Mouse (Mus musculus) liver, adult (tissue): ENCODE measurements around the gene Bglap3.
"Not testable (repeated sequence)": the region's sequence is repeated elsewhere in the genome, so short reads cannot be mapped to it uniquely, and the experiment has no call there.

Experiments used
- GATA4 ChIP-seq: IDR thresholded peaks from 2 replicates; pipeline ENCODE4 v1.6.1; 2014; ENCODE audit warnings: mild to moderate bottlenecking, low read length; ENCODE audit not compliant: insufficient replicate concordance

The Bglap3 gene

GRCm38 (mm10) chr3:88395288-88395687, 22.7 kb upstream of the Bglap3 start:
- no peak for TF ChIP-seq GATA4

- TF ChIP-seq GATA4, result no peak
Observed at GRCm38 (mm10) chr3:88393776-88394375, 21.3 kb upstream of the Bglap3 start.

- TF ChIP-seq GATA4, result no peak
Observed at GRCm38 (mm10) chr3:88384364-88384763, 11.8 kb upstream of the Bglap3 start, which contains the start of gene Bglap. TSS of gene Bglap (minus strand) at chr3:88384464.

GRCm38 (mm10) chr3:88378599-88378998, 6.1 kb upstream of the Bglap3 start, which contains the start of gene Bglap2:
TSS of gene Bglap2 (minus strand) at chr3:88378699.
- not testable (repeated sequence) for TF ChIP-seq GATA4

- no peak for TF ChIP-seq GATA4
Observed at GRCm38 (mm10) chr3:88365705-88366361, 6.7 kb downstream of the Bglap3 start.

GRCm38 (mm10) chr3:88364337-88364736, 8.2 kb downstream of the Bglap3 start, which contains the start of gene Paqr6:
TSS of gene Paqr6 (plus strand) at chr3:88364584.
- TF ChIP-seq GATA4, result no peak

- TF ChIP-seq GATA4, result no peak
Observed at GRCm38 (mm10) chr3:88363700-88364099, 8.8 kb downstream of the Bglap3 start.

GRCm38 (mm10) chr3:88361612-88362313, 10.8 kb downstream of the Bglap3 start:
- TF ChIP-seq GATA4, result no peak

GRCm38 (mm10) chr3:88361096-88361495, 11.4 kb downstream of the Bglap3 start:
- TF ChIP-seq GATA4, result no peak

- TF ChIP-seq GATA4, result no peak
Observed at GRCm38 (mm10) chr3:88359989-88360388, 12.6 kb downstream of the Bglap3 start.

GRCm38 (mm10) chr3:88359584-88359983, 13.0 kb downstream of the Bglap3 start:
- no peak for TF ChIP-seq GATA4

GRCm38 (mm10) chr3:88354396-88355165, 18.0 kb downstream of the Bglap3 start:
- TF ChIP-seq GATA4, result no peak

GRCm38 (mm10) chr3:88352907-88353306, 19.6 kb downstream of the Bglap3 start:
- no peak for TF ChIP-seq GATA4

- no peak for TF ChIP-seq GATA4
Observed at GRCm38 (mm10) chr3:88350732-88351131, 21.8 kb downstream of the Bglap3 start.

GRCm38 (mm10) chr3:88339006-88339405, 33.5 kb downstream of the Bglap3 start:
- TF ChIP-seq GATA4, result no peak
